Mouse (Mus musculus) ES-E14 (cell line): Measurements from ENCODE around the gene Ruvbl1. TPM values are rescaled to one million over a fixed set of nuclear protein-coding genes. Genes with fewer than 3 reads are reported as not detected.

ENCODE experiments used
- DNase-seq: peaks from one replicate; pipeline ENCODE4 v3.0.0-alpha.2; 2013; ENCODE audit warnings: low read depth, low spot score
- H3K27ac ChIP-seq: 2 replicates; pipeline ENCODE4 v1.5.1; 2012; ENCODE audit warnings: low read depth, mild to moderate bottlenecking, low read length, moderate library complexity, mixed read lengths; ENCODE audit not compliant: poor library complexity, insufficient read depth, severe bottlenecking
- H3K36me3 ChIP-seq: 2 replicates; pipeline ENCODE4 v1.6.1; 2012; ENCODE audit warnings: mild to moderate bottlenecking, low read length, moderate library complexity, mixed read lengths; ENCODE audit not compliant: control insufficient read depth, poor library complexity, insufficient read depth, severe bottlenecking
- H3K4me1 ChIP-seq, 2 experiments: fragments of 150-350 bp in 1 of 2; sonication (generic) in 1 of 2; 2 replicates each; pipeline ENCODE4 v1.6.1; 2012; ENCODE audit warnings: low read length in 2 of 2, mild to moderate bottlenecking in 1 of 2, mixed read lengths in 1 of 2; ENCODE audit not compliant: control insufficient read depth in 2 of 2, insufficient read depth in 2 of 2, poor library complexity in 1 of 2
- H3K4me3 ChIP-seq, 2 experiments: fragments of 150-350 bp in 1 of 2; sonication (generic) in 1 of 2; 2 replicates each; pipeline ENCODE4 v1.5.1; 2012; ENCODE audit warnings: low read length in 2 of 2, low read depth in 1 of 2, mild to moderate bottlenecking in 1 of 2, mixed read lengths in 1 of 2; ENCODE audit not compliant: insufficient read depth in 1 of 2, poor library complexity in 1 of 2, severe bottlenecking in 1 of 2
- H3K9ac ChIP-seq: 2 replicates; pipeline ENCODE4 v1.6.1; 2012; ENCODE audit warnings: low read depth, mild to moderate bottlenecking, low read length, mixed read lengths; ENCODE audit not compliant: poor library complexity, insufficient read depth, severe bottlenecking
- H3K9me3 ChIP-seq: fragments of 150-350 bp; sonication (generic); 2 replicates; pipeline ENCODE4 v1.6.1; 2012; ENCODE audit warnings: low read depth, mild to moderate bottlenecking, low read length; ENCODE audit not compliant: control insufficient read depth, insufficient read depth
- CHD2 ChIP-seq: IDR thresholded peaks from 2 replicates; pipeline ENCODE4 v1.6.1; 2014; ENCODE audit warnings: mild to moderate bottlenecking, low read depth, low read length, inconsistent platforms
- HCFC1 ChIP-seq: IDR thresholded peaks from 2 replicates; pipeline ENCODE4 v1.6.1; 2012; ENCODE audit warnings: low read length, inconsistent platforms, borderline replicate concordance; ENCODE audit not compliant: insufficient read depth
- MAFK ChIP-seq: IDR thresholded peaks from 2 replicates; pipeline ENCODE4 v1.6.1; 2014; ENCODE audit warnings: mild to moderate bottlenecking, low read depth, low read length, inconsistent platforms; ENCODE audit not compliant: insufficient read depth
- ZC3H11A ChIP-seq: IDR thresholded peaks from 2 replicates; pipeline ENCODE4 v1.6.1; 2012; ENCODE audit warnings: low read depth, mild to moderate bottlenecking, inconsistent platforms, low read length, borderline replicate concordance
- ZNF384 ChIP-seq: IDR thresholded peaks from 2 replicates; pipeline ENCODE4 v1.6.1; 2012; ENCODE audit warnings: low read depth, low read length, inconsistent platforms
- in situ Hi-C, 2 experiments: fragments of 600-800 bp; cut with MboI; formaldehyde crosslinking; loops; one replicate each; pipeline ENCODE4 v1.15.1; 2025; ENCODE audit warnings: low sequenced_read_pairs in 2 of 2, inconsistent platforms in 1 of 2; ENCODE audit not compliant: unreplicated experiment in 2 of 2
- total RNA-seq: library from RNA; depleted of rRNA; stranded (reverse); fragments of 300-350 nt; gene quantifications from 2 replicates; pipeline ENCODE4 v1.2.3, GENCODE M21; 2012

Ruvbl1 gene
- total RNA-seq, 1 experiment = 149 TPM

- Histone ChIP-seq H3K4me1 (peaks cover 0 to 17% of the 10 kb centered on the region in 2 experiments; a peak in 2 of 4 replicates), H3K9ac (no peak overlapping the region), H3K9me3 (no peaks in the 10 kb centered on the region), H3K4me3 (no peak overlapping the region), H3K27ac (peak overlapping the region; percentile 57; the same call in 1 of the 2 replicates), H3K36me3 (peaks cover 48% of the 10 kb centered on the region)
- DNase-seq = peak; percentile 8
- in situ Hi-C loops = no loop called here
- TF ChIP-seq MAFK (peak; percentile 83), ZNF384 (no peak)
These were observed 4.7 kb downstream of the Ruvbl1 start for GRCm38 (mm10) chr6:88469878-88470277.

DNA sequence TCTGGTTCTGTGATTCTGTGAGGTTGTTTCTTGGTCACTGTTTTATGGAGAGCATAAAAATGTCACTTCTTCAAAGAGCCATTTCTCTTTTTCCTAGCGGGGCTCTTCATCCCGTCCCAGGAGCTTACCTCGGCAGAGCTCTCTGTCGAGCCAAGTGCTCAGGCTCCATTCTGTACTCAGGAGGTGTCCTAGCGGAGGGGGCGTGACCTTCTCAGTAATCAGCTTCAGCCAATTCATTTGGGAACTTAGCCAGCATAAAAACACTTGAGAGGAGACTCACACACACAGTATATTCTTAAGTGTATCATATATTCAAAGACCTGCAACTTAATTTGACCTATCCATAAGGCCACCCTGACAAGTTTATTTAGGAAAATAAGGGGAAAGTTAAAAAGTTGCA, 15.2 kb downstream of the Ruvbl1 start:
- Histone ChIP-seq H3K27ac (no peak overlapping the region), H3K36me3 (peaks cover 62% of the 10 kb centered on the region), H3K4me1 (peaks cover 9 to 17% of the 10 kb centered on the region in 2 experiments), H3K4me3 (no peak overlapping the region), H3K9ac (no peak overlapping the region), H3K9me3 (no peaks in the 10 kb centered on the region)
- DNase-seq = no peak
- no peak for TF ChIP-seq HCFC1
- no peak for TF ChIP-seq ZC3H11A
- no peak for TF ChIP-seq MAFK
- TF ChIP-seq CHD2 = no peak
- no peak for TF ChIP-seq ZNF384
- in situ Hi-C loops = no loop called here

DNA sequence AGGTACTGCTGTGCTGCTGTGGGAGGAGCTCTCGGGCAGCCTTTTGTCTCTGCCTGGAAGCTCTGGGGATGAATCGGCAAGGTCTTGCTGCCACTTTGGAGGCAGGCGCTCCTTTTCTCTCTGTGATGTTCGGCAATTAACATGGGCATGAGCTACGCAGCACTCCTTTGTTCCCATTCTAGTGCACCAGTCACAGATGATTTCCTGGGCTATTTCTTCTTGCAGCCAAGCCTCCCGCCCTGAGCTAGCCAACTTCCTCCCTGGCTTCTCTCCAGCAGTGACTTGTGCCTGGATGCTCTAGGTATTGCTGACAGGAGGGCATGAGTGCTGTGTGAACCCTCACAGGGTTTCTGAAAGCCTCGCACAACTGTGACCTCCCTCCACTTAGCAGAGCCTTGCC, 17.9 kb downstream of the Ruvbl1 start:
- H3K36me3 ChIP-seq = peaks cover 65% of the 10 kb centered on the region
- in situ Hi-C loops = no loop called here
- TF ChIP-seq ZNF384 (no peak), MAFK (no peak), HCFC1 (no peak), ZC3H11A (no peak)
- peak overlapping the region; percentile 74 for H3K27ac ChIP-seq
- H3K9ac ChIP-seq = no peak overlapping the region
- peak; percentile 78 for DNase-seq
- peaks cover 9 to 17% of the 10 kb centered on the region in 2 experiments for H3K4me1 ChIP-seq
- H3K4me3 ChIP-seq = no peak overlapping the region
- H3K9me3 ChIP-seq = no peaks in the 10 kb centered on the region

DNA sequence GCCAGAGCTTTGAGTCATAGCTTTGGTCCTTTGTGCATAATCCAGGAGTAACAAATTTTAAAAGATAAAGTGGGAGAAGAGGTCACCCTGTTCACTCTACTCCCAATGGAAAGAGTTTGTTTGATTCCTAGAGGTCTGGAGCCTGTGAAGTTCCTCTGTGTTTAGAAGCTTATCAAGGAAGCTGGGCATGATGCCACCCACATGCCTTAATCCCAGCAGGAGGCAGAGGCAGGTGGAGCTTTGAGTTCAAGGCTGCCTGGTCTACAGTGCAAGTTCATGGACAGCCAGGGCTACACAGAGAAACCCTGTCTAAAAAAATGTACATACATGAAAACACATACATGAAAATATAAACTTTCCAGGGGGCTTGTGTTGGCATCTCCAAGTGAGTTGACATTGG, 18.7 kb downstream of the Ruvbl1 start:
- no peak for TF ChIP-seq ZNF384
- no peak for TF ChIP-seq ZC3H11A
- no peak for TF ChIP-seq HCFC1
- no peak for TF ChIP-seq MAFK
- no peak for TF ChIP-seq CHD2
- in situ Hi-C loops = no loop called here
- no peak for DNase-seq
- peaks cover 65% of the 10 kb centered on the region for H3K36me3 ChIP-seq
- H3K9ac ChIP-seq = no peak overlapping the region
- H3K9me3 ChIP-seq = no peaks in the 10 kb centered on the region
- peaks cover 9 to 17% of the 10 kb centered on the region in 2 experiments for H3K4me1 ChIP-seq
- H3K27ac ChIP-seq = peak overlapping the region; percentile 74; the same call in 1 of the 2 replicates
- no peak overlapping the region for H3K4me3 ChIP-seq

GRCm38 (mm10) chr6:88485378-88485777, 20.2 kb downstream of the Ruvbl1 start:
- DNase-seq = no peak
- Histone ChIP-seq H3K4me1 (peaks cover 9 to 14% of the 10 kb centered on the region in 2 experiments), H3K27ac (no peak overlapping the region), H3K36me3 (peaks cover 60% of the 10 kb centered on the region), H3K9me3 (no peaks in the 10 kb centered on the region), H3K4me3 (no peak overlapping the region), H3K9ac (no peak overlapping the region)
- no peak for TF ChIP-seq HCFC1
- no peak for TF ChIP-seq MAFK
- TF ChIP-seq CHD2 = no peak
- TF ChIP-seq ZC3H11A = no peak
- no peak for TF ChIP-seq ZNF384
- in situ Hi-C loops = no loop called here
